Mouse (Mus musculus): Measurements from ENCODE around the gene Itpk1. TPM values are rescaled to one million over a fixed set of nuclear protein-coding genes. Genes with fewer than 3 reads are reported as not detected.

Gene Itpk1
- polyA plus RNA-seq, 1 experiment from 2014 or later = 17.1 TPM

GRCm38 (mm10) chr12:102729855-102730797, 25.4 kb upstream of the Itpk1 start:
- peak overlapping the region; percentile 13 for H3K4me3 ChIP-seq
- ATAC-seq (ENCODE audit: low FRiP score) = peak; percentile 98
- H3K9me3 ChIP-seq (replicated peaks) = no peaks in the 10 kb centered on the region
- peak overlapping the region; percentile 95 for H3K27ac ChIP-seq
- peak overlapping the region; percentile 5; the same call in 1 of the 2 replicates for H3K9ac ChIP-seq
- H3K36me3 ChIP-seq = no peaks in the 10 kb centered on the region
- 30% methylated on average over 26 of the region's 26 CpGs for WGBS
- peaks cover 19% of the 10 kb centered on the region for H3K4me1 ChIP-seq
- H3K4me2 ChIP-seq (replicated peaks) = peak overlapping the region; percentile 48
- H3K27me3 ChIP-seq = no peaks in the 10 kb centered on the region

GRCm38 (mm10) chr12:102725761-102726175, 21.0 kb upstream of the Itpk1 start:
- 74% methylated on average over 7 of the region's 7 CpGs for WGBS
- Histone ChIP-seq H3K9ac (no peak overlapping the region), H3K27ac (no peak overlapping the region), H3K4me1 (peaks cover 13% of the 10 kb centered on the region), H3K4me3 (no peak overlapping the region), H3K36me3 (no peaks in the 10 kb centered on the region), H3K27me3 (no peaks in the 10 kb centered on the region), H3K9me3 (replicated peaks) (no peaks in the 10 kb centered on the region), H3K4me2 (replicated peaks) (no peak overlapping the region)
- ATAC-seq (ENCODE audit: low FRiP score) = no peak

- H3K36me3 ChIP-seq = no peaks in the 10 kb centered on the region
- H3K4me3 ChIP-seq = no peak overlapping the region
- ATAC-seq (ENCODE audit: low FRiP score) = no peak
- no peaks in the 10 kb centered on the region for H3K9me3 ChIP-seq (replicated peaks)
- no peaks in the 10 kb centered on the region for H3K27me3 ChIP-seq
- peaks cover 9% of the 10 kb centered on the region for H3K4me1 ChIP-seq
- H3K27ac ChIP-seq = no peak overlapping the region
- WGBS = 87% methylated on average over 6 of the region's 6 CpGs
- H3K9ac ChIP-seq = no peak overlapping the region
- no peak overlapping the region for H3K4me2 ChIP-seq (replicated peaks)
Measured at GRCm38 (mm10) chr12:102725146-102725545, 20.4 kb upstream of the Itpk1 start.

GRCm38 (mm10) chr12:102723861-102724260, 19.1 kb upstream of the Itpk1 start:
- Histone ChIP-seq H3K4me3 (no peak overlapping the region), H3K9me3 (replicated peaks) (no peaks in the 10 kb centered on the region), H3K4me2 (replicated peaks) (no peak overlapping the region), H3K27ac (no peak overlapping the region), H3K4me1 (peaks cover 8% of the 10 kb centered on the region), H3K36me3 (no peaks in the 10 kb centered on the region), H3K27me3 (no peaks in the 10 kb centered on the region), H3K9ac (no peak overlapping the region)
- no peak for ATAC-seq (ENCODE audit: low FRiP score)
- whole genome bisulfite sequencing = 77% methylated on average over 6 of the region's 6 CpGs

- no peak overlapping the region for H3K4me2 ChIP-seq (replicated peaks)
- ATAC-seq (ENCODE audit: low FRiP score) = no peak
- no peaks in the 10 kb centered on the region for H3K27me3 ChIP-seq
- H3K4me3 ChIP-seq = no peak overlapping the region
- no peak overlapping the region for H3K27ac ChIP-seq
- H3K9ac ChIP-seq = no peak overlapping the region
- no peaks in the 10 kb centered on the region for H3K36me3 ChIP-seq
- H3K9me3 ChIP-seq (replicated peaks) = no peaks in the 10 kb centered on the region
- H3K4me1 ChIP-seq = peaks cover 8% of the 10 kb centered on the region
- WGBS = 55% methylated on average over 8 of the region's 8 CpGs
Measured at GRCm38 (mm10) chr12:102722966-102723365, 18.2 kb upstream of the Itpk1 start.

GRCm38 (mm10) chr12:102722451-102722850, 17.7 kb upstream of the Itpk1 start:
- peak; percentile 21; the same call in 1 of the 2 replicates for ATAC-seq (ENCODE audit: low FRiP score)
- Histone ChIP-seq H3K4me2 (replicated peaks) (no peak overlapping the region), H3K9ac (0 out of 2 replicates have a peak overlapping the region, but pooled peaks have one; percentile 24), H3K4me3 (no peak overlapping the region), H3K27ac (no peak overlapping the region), H3K27me3 (no peaks in the 10 kb centered on the region), H3K4me1 (peaks cover 8% of the 10 kb centered on the region), H3K9me3 (replicated peaks) (no peaks in the 10 kb centered on the region), H3K36me3 (no peaks in the 10 kb centered on the region)
- WGBS = 50% methylated on average over 11 of the region's 11 CpGs

GRCm38 (mm10) chr12:102719552-102720315, 15.0 kb upstream of the Itpk1 start:
- ATAC-seq (ENCODE audit: low FRiP score) = peak; percentile 64
- Histone ChIP-seq H3K9me3 (replicated peaks) (no peaks in the 10 kb centered on the region), H3K9ac (no peak overlapping the region), H3K27ac (no peak overlapping the region), H3K4me3 (no peak overlapping the region), H3K4me1 (peaks cover 8% of the 10 kb centered on the region), H3K36me3 (no peaks in the 10 kb centered on the region), H3K4me2 (replicated peaks) (peak overlapping the region; percentile 5; the same call in 1 of the 2 replicates), H3K27me3 (no peaks in the 10 kb centered on the region)
- WGBS = 30% methylated on average over 13 of the region's 13 CpGs

- Histone ChIP-seq H3K4me1 (peaks cover under 1% of the 10 kb centered on the region; the same call in 1 of the 2 replicates), H3K27ac (no peak overlapping the region), H3K4me3 (no peak overlapping the region), H3K36me3 (no peaks in the 10 kb centered on the region), H3K9me3 (replicated peaks) (no peaks in the 10 kb centered on the region), H3K4me2 (replicated peaks) (no peak overlapping the region), H3K9ac (no peak overlapping the region), H3K27me3 (no peaks in the 10 kb centered on the region)
- 80% methylated on average over 10 of the region's 10 CpGs for WGBS
- ATAC-seq (ENCODE audit: low FRiP score) = no peak
Measured at GRCm38 (mm10) chr12:102714654-102715395, 10.1 kb upstream of the Itpk1 start.

GRCm38 (mm10) chr12:102714116-102714515, 9.4 kb upstream of the Itpk1 start:
- no peak for ATAC-seq (ENCODE audit: low FRiP score)
- 61% methylated on average over 2 of the region's 2 CpGs for WGBS
- H3K4me2 ChIP-seq (replicated peaks) = no peak overlapping the region
- no peaks in the 10 kb centered on the region for H3K27me3 ChIP-seq
- no peaks in the 10 kb centered on the region for H3K36me3 ChIP-seq
- no peak overlapping the region for H3K4me3 ChIP-seq
- H3K9ac ChIP-seq = no peak overlapping the region
- no peaks in the 10 kb centered on the region for H3K4me1 ChIP-seq
- no peaks in the 10 kb centered on the region for H3K9me3 ChIP-seq (replicated peaks)
- H3K27ac ChIP-seq = no peak overlapping the region

- H3K9me3 ChIP-seq (replicated peaks) = no peaks in the 10 kb centered on the region
- H3K4me3 ChIP-seq = no peak overlapping the region
- H3K27ac ChIP-seq = no peak overlapping the region
- WGBS = 77% methylated on average over 20 of the region's 20 CpGs
- H3K9ac ChIP-seq = no peak overlapping the region
- ATAC-seq (ENCODE audit: low FRiP score) = no peak
- H3K4me1 ChIP-seq = no peaks in the 10 kb centered on the region
- no peaks in the 10 kb centered on the region for H3K36me3 ChIP-seq
- no peaks in the 10 kb centered on the region for H3K27me3 ChIP-seq
- no peak overlapping the region for H3K4me2 ChIP-seq (replicated peaks)
Measured at GRCm38 (mm10) chr12:102713153-102713865, 8.6 kb upstream of the Itpk1 start.

- Histone ChIP-seq H3K36me3 (no peaks in the 10 kb centered on the region), H3K4me2 (replicated peaks) (no peak overlapping the region), H3K9ac (no peak overlapping the region), H3K9me3 (replicated peaks) (no peaks in the 10 kb centered on the region), H3K27ac (no peak overlapping the region), H3K4me1 (peaks cover 1% of the 10 kb centered on the region), H3K4me3 (no peak overlapping the region), H3K27me3 (0 out of 2 replicates have a peak, but pooled peaks cover 4% of the 10 kb centered on the region)
- 58% methylated on average over 4 of the region's 4 CpGs for WGBS
- no peak for ATAC-seq (ENCODE audit: low FRiP score)
Measured at GRCm38 (mm10) chr12:102710851-102711375, 6.2 kb upstream of the Itpk1 start.

Measured in hindbrain, embryonic 12.5 days (tissue).